Mouse (Mus musculus) stomach, postnatal 0 days (tissue): ENCODE measurements around the gene Xbp1.

Experiments used
- CTCF ChIP-seq: IDR thresholded peaks from 2 replicates; pipeline ENCODE4 v1.5.1; 2016; ENCODE audit warnings: antibody characterized with exemption, low read depth, mild to moderate bottlenecking, moderate library complexity
- EP300 ChIP-seq: optimal IDR thresholded peaks from 2 replicates; pipeline ENCODE3; 2016; ENCODE audit warnings: antibody characterized with exemption

- no peak for TF ChIP-seq EP300
- TF ChIP-seq CTCF, result no peak
Observed at GRCm38 (mm10) chr11:5530717-5531116, 10.3 kb downstream of the Xbp1 start.
